In genomic region chr12:117083856-117084701, GRCm38 (mm10) we compare ENCODE assay signal across 13 mouse cellular contexts.
DNase-seq lines count a peak whose midpoint lies in the region; ATAC-seq and TF ChIP-seq lines count a peak whose summit lies in the region.
"Had no signal": no experiment of that assay in that cellular context is flagged by ENCODE, and none has a peak within 500 bp of the region (broad histone marks: within the 10 kb centered on the region; RNA-seq: fewer than 3 reads in every experiment).

No protein-coding gene starts in this region.

- H3K9ac ChIP-seq in embryonic facial prominence, embryonic 12.5 days, result no peak overlapping the region
- no peak overlapping the region for H3K9ac ChIP-seq in hindbrain, postnatal 0 days (replicated peaks; ENCODE audit: low read length)
- H3K9ac ChIP-seq: heart, embryonic 13.5 days; liver, postnatal 0 days had no signal

- no peaks in the 10 kb centered on the region for H3K9me3 ChIP-seq in embryonic facial prominence, embryonic 12.5 days
- no peaks in the 10 kb centered on the region for H3K9me3 ChIP-seq in hindbrain, postnatal 0 days (ENCODE audit: low read length)
- no peaks in the 10 kb centered on the region for H3K9me3 ChIP-seq in heart, embryonic 10.5 days
- H3K9me3 ChIP-seq: heart, embryonic 13.5 days had no signal

- no peak overlapping the region for H3K27ac ChIP-seq in embryonic facial prominence, embryonic 12.5 days
- peak overlapping the region; percentile 27; the same call in 1 of the 2 replicates for H3K27ac ChIP-seq in hindbrain, postnatal 0 days
- no peak overlapping the region for H3K27ac ChIP-seq in heart, embryonic 10.5 days
- H3K27ac ChIP-seq: heart, embryonic 13.5 days; kidney, postnatal 0 days had no signal

- DNase-seq in heart, adult 11 months, result peak; percentile 56
- DNase-seq in heart, adult 18-20 months, result no peak
- peak; percentile 21 for DNase-seq in adrenal gland, adult 2 months
- peak; percentile 18 for DNase-seq in hindbrain, postnatal 0 days (ENCODE audit: low spot score)
- DNase-seq in frontal cortex, adult 2 months (ENCODE audit: extremely low spot score in 1 of 2, low spot score in 1 of 2), result no peak
- no peak for DNase-seq in ovary, adult 18-20 months (ENCODE audit: low spot score)
- DNase-seq in heart, embryonic 10.5 days (ENCODE audit: low spot score), result no peak
- DNase-seq: cerebellum, adult 11 months; liver, postnatal 0 days; thymus, adult 2 months had no signal

- H3K27me3 ChIP-seq in embryonic facial prominence, embryonic 12.5 days, result no peaks in the 10 kb centered on the region
- H3K27me3 ChIP-seq in hindbrain, postnatal 0 days (ENCODE audit: insufficient read depth, low read length), result no peaks in the 10 kb centered on the region
- no peaks in the 10 kb centered on the region for H3K27me3 ChIP-seq in heart, embryonic 10.5 days (ENCODE audit: insufficient read depth, poor library complexity, severe bottlenecking)
- H3K27me3 ChIP-seq: heart, embryonic 13.5 days had no signal

- no peak overlapping the region for H3K4me3 ChIP-seq in embryonic facial prominence, embryonic 12.5 days
- H3K4me3 ChIP-seq in hindbrain, postnatal 0 days (ENCODE audit: low read length), result no peak overlapping the region
- no peak overlapping the region for H3K4me3 ChIP-seq in heart, embryonic 10.5 days
- H3K4me3 ChIP-seq: heart, embryonic 13.5 days had no signal

- H3K4me1 ChIP-seq in embryonic facial prominence, embryonic 12.5 days, result no peaks in the 10 kb centered on the region
- H3K4me1 ChIP-seq in hindbrain, postnatal 0 days (ENCODE audit: insufficient read depth, low read length), result 0 out of 2 replicates have a peak, but pooled peaks cover 6% of the 10 kb centered on the region
- H3K4me1 ChIP-seq in heart, embryonic 10.5 days, result no peaks in the 10 kb centered on the region

- WGBS in embryonic facial prominence, embryonic 12.5 days, result 75% methylated on average over 3 of the region's 3 CpGs
- 77% methylated on average over 3 of the region's 3 CpGs for WGBS in hindbrain, postnatal 0 days
- 87% methylated on average over 3 of the region's 3 CpGs for WGBS in heart, embryonic 10.5 days

- no peak overlapping the region for H3K4me2 ChIP-seq in embryonic facial prominence, embryonic 12.5 days (replicated peaks)
- H3K4me2 ChIP-seq in hindbrain, postnatal 0 days (ENCODE audit: low read depth, low read length), result no peak overlapping the region
- H3K4me2 ChIP-seq: heart, embryonic 13.5 days had no signal

- ATAC-seq in embryonic facial prominence, embryonic 12.5 days (ENCODE audit: insufficient number of reproducible peaks, insufficient read depth, low FRiP score, low TSS enrichment), result 0 out of 2 replicates have a peak, but pooled peaks have one; percentile 28
- no peak for ATAC-seq in hindbrain, postnatal 0 days
- ATAC-seq: liver, postnatal 0 days had no signal

- no peak for TF ChIP-seq CTCF in hindbrain, postnatal 0 days (IDR thresholded peaks at IDR 0.05; ENCODE audit: low read depth)

- no peaks in the 10 kb centered on the region for H3K36me3 ChIP-seq in embryonic facial prominence, embryonic 12.5 days
- no peaks in the 10 kb centered on the region for H3K36me3 ChIP-seq in hindbrain, postnatal 0 days (ENCODE audit: insufficient read depth, low read length)
- no peaks in the 10 kb centered on the region for H3K36me3 ChIP-seq in heart, embryonic 10.5 days
- H3K36me3 ChIP-seq: heart, embryonic 13.5 days had no signal

Comparison
In these comparisons a context has a peak if more than half of its experiments do, and no peak if none do; other contexts are left out.
1. DNase-seq: peak in heart, adult 11 months (single experiment), adrenal gland, adult 2 months (single experiment) and hindbrain, postnatal 0 days (single experiment); none in heart, adult 18-20 months (0 of 2), frontal cortex, adult 2 months (0 of 2), ovary, adult 18-20 months (single experiment) and heart, embryonic 10.5 days (single experiment).